Mouse (Mus musculus) heart, embryonic 11.5 days (tissue): ENCODE measurements around the gene Kank2. TPM values are rescaled to one million over a fixed set of nuclear protein-coding genes. Genes with fewer than 3 reads are reported as not detected.
A peak's percentile ranks its signal among the peaks of the same experiment; 100 is the strongest.

Source experiments
- ATAC-seq: fragments of 200-750 bp; cut with Nextera tagmentation; replicated peaks from 2 replicates; pipeline ENCODE4 v1.8.0; 2017; ENCODE audit warnings: moderate library complexity; ENCODE audit not compliant: insufficient number of reproducible peaks, low FRiP score, low TSS enrichment
- H3K27ac ChIP-seq: fragments of 300-500 bp; sonication (generic); 2 replicates; pipeline ENCODE4 v1.5.1; 2014; ENCODE audit warnings: mild to moderate bottlenecking, low read depth, low read length
- H3K27me3 ChIP-seq: fragments of 300-500 bp; sonication (generic); 2 replicates; pipeline ENCODE4 v1.6.1; 2014; ENCODE audit warnings: mild to moderate bottlenecking, low read length, mixed read lengths; ENCODE audit not compliant: control insufficient read depth, insufficient read depth
- H3K36me3 ChIP-seq: fragments of 300-500 bp; sonication (generic); 2 replicates; pipeline ENCODE4 v1.6.1; 2014; ENCODE audit warnings: mild to moderate bottlenecking, low read length, moderate library complexity, mixed read lengths; ENCODE audit not compliant: control insufficient read depth, insufficient read depth
- H3K4me1 ChIP-seq: fragments of 300-500 bp; sonication (generic); 2 replicates; pipeline ENCODE4 v1.6.1; 2014; ENCODE audit warnings: low read length; ENCODE audit not compliant: control insufficient read depth, insufficient read depth
- H3K4me2 ChIP-seq: fragments of 300-500 bp; sonication (generic); 2 replicates; pipeline ENCODE4 v1.6.1; 2014; ENCODE audit warnings: mild to moderate bottlenecking, moderate library complexity
- H3K4me3 ChIP-seq: fragments of 300-500 bp; sonication (generic); 2 replicates; pipeline ENCODE4 v1.5.1; 2014; ENCODE audit warnings: low read depth, low read length
- H3K9ac ChIP-seq: fragments of 300-500 bp; sonication (generic); 2 replicates; pipeline ENCODE4 v1.6.1; 2014; ENCODE audit warnings: mild to moderate bottlenecking, low read depth, low read length, moderate library complexity
- H3K9me3 ChIP-seq: fragments of 300-500 bp; sonication (generic); replicated peaks from 2 replicates; pipeline ENCODE4 v1.6.1; 2016; ENCODE audit warnings: low read length; ENCODE audit not compliant: control insufficient read depth
- WGBS: fragments of 180-500 bp; shearing (Covaris S2); extraction: QIAGEN DNeasy Blood & Tissue Kit; methylation state at CpG from one replicate; pipeline ENCODE4 v1.1.7; 2014; ENCODE audit not compliant: insufficient replicate concordance; 5-methylcytosine and 5-hydroxymethylcytosine counted together
- polyA plus RNA-seq: library from polyadenylated mRNA; unstranded; fragments of >200 nt; fragmentation: Nextera tagmentation; extraction: Ambion mirVana; gene quantifications from 2 replicates; pipeline ENCODE4 v1.2.1, GENCODE M21; 2014

Gene Kank2
- polyA plus RNA-seq, 1 experiment from 2014 or later: 8.9 TPM

DNA sequence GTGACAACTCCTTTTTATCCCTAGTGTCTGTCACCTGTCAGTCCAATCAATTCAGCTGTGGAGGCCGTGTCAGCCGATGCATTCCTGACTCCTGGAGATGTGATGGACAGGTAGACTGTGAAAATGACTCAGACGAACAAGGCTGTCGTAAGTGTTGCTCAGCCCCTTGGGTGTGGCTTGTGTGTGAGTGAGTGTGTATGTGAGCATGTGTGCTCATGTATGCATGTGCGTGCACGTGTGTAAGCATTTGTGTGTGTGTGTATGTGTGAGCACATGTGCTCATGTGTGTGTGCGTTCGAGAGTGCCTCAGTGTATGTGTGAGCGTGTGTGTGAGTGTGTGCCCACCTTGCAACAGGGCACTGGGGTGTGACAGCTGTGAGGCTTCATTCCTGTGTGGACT is 66.3 kb downstream of the Kank2 start:
- ATAC-seq: no peak
- H3K9ac ChIP-seq: no peak overlapping the region
- no peak overlapping the region for H3K4me3 ChIP-seq
- no peaks in the 10 kb centered on the region for H3K9me3 ChIP-seq
- no peaks in the 10 kb centered on the region for H3K27me3 ChIP-seq
- H3K27ac ChIP-seq: no peak overlapping the region
- peaks cover 16% of the 10 kb centered on the region for H3K4me1 ChIP-seq
- peaks cover 55% of the 10 kb centered on the region for H3K36me3 ChIP-seq
- H3K4me2 ChIP-seq: no peak overlapping the region
- 95% methylated on average over 9 of the region's 9 CpGs for WGBS

DNA sequence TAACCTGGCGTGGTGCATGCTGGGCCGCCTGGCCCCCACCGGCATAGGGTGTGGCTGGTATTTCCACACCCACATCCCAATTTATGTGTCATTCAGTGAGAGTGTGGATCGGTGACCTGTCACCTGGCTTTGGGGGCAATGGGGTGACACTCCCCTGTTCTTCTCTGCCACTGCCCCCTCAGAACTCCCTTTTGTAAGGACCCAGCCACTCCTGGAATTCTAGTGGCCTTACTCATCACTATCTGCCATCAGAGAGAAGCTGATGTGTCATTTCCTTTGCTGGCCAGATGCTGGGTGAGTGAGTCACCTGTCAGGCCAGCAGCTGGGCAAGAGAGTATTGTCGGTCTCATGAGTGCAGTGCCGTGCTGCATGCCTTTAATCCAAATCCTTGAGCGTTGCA is 69.3 kb downstream of the Kank2 start:
- Histone ChIP-seq H3K4me1 (peaks cover 35% of the 10 kb centered on the region), H3K4me2 (no peak overlapping the region), H3K27ac (no peak overlapping the region), H3K9me3 (no peaks in the 10 kb centered on the region), H3K27me3 (no peaks in the 10 kb centered on the region), H3K36me3 (peaks cover 30% of the 10 kb centered on the region), H3K4me3 (no peak overlapping the region), H3K9ac (no peak overlapping the region)
- no peak for ATAC-seq
- WGBS: 69% methylated on average over 7 of the region's 7 CpGs

DNA sequence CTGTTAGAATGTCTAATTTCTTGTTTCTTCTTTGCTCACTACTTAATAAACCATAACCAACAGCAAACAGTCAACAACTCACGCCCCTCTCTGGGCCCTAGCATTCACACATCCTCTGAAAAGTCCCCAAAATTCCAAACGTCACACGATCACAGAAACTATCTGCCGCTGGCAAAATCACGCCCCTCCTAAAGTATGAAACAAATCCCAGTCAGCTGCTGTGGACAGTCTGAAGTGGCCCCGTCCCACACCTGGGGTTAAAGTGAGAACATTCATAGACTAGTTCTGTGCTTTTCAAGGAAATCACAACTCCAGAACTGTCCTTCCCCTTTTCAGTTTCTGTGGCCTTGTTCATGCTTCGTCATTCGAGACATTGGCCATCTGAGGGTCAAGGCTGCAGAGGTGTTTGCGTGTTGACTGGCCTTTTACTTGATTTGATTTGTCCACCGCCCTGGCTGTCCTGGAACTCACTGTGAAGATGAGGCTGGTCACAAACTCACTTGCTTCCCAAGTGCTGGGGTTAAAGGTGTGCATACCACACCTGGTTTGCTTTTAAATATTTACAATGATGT is 70.2 kb downstream of the Kank2 start:
- Histone ChIP-seq H3K4me3 (no peak overlapping the region), H3K27ac (no peak overlapping the region), H3K36me3 (peaks cover 21% of the 10 kb centered on the region), H3K9me3 (no peaks in the 10 kb centered on the region), H3K4me2 (no peak overlapping the region), H3K27me3 (no peaks in the 10 kb centered on the region), H3K4me1 (peaks cover 35% of the 10 kb centered on the region), H3K9ac (no peak overlapping the region)
- 78% methylated on average over 10 of the region's 10 CpGs for WGBS
- ATAC-seq: no peak

DNA sequence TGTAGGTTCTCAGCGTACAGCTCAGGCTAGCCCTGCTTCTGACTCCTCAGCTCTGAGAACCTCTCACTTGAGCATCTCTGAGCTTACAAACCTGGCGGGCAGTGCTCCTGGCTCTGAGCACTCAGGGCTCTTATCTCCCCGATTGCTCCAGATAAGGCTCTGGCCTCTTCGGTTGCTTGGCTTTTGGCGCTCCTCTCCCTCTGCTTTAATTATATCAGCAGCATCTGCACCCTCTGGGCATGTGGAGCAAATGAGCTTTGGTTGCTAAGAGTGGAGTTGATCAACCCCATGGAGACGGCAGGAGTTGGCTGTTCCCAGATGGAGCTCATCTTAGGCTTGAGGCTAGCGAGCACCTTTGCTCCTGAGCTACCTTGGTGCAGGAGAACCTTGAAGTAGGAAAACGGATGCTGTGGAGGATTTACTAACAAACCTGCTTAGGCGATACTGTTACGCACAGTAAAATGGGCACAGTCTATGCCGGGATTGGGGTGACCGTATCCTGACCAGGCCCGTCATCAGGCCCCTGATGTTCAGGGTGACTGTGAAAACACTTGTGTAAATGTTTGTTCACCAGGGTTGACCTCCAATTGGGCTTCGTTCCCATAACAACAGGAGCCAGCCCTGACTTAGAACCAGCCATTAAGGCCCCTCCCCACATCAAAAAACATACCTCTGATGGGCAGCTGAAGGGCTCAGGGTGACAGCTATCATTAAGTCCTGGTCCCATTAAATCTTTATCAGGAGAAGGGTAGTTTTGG is 72.1 kb downstream of the Kank2 start:
- Histone ChIP-seq H3K9ac (peak overlapping the region; percentile 28), H3K4me3 (0 out of 2 replicates have a peak overlapping the region, but pooled peaks have one; percentile 14)

DNA sequence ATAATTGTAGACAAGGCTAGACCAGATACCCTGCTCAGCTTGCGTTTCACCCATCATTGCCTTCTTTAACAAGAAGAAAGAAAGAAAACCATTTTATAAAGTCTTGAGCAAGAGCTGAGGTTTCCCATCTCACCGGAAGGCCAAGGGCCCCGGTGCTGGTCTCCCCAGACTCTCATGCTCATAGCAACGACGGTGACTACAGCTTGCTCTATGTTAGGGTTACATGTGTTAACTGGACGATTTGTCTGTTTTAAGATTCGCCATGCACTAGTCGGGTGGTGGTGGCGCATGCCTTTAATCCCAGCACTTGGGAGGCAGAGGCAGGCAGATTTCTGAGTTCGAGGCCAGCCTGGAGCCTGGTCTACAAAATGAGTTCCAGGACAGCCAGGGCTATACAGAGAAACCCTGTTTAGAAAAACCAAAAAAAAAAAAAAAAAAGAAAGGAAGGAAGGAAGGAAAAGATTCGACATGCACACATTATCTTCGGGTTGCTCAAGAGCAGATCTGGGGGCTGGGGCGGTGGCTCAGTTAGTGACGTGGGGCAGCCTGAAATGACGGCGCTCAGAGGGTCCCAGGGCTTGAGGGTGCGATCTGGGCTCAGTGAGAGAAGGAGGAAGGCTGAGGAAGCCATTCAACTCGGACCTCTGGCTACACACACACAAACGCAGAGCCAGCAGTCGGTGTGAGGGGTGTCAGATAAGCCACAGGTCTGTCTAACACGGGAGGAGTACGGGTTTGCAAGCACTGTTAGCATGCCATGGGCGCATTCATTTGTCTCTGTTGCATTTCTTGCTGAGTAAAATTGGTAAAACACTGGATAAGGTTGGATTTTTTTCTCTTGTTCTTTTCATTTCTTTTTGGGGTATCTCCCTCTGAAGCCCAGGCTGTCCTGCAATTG is 73.1 kb downstream of the Kank2 start:
- peak overlapping the region; percentile 78 for H3K4me2 ChIP-seq
- H3K9ac ChIP-seq: peak overlapping the region; percentile 85
- peak overlapping the region; percentile 97; the same call in 1 of the 2 replicates for H3K27ac ChIP-seq
- no peaks in the 10 kb centered on the region for H3K27me3 ChIP-seq
- peaks cover 40% of the 10 kb centered on the region for H3K4me1 ChIP-seq
- 56% methylated on average over 23 of the region's 23 CpGs for WGBS
- no peak for ATAC-seq
- H3K9me3 ChIP-seq: no peaks in the 10 kb centered on the region
- peak overlapping the region; percentile 84 for H3K4me3 ChIP-seq
- peaks cover 4% of the 10 kb centered on the region; the same call in 1 of the 2 replicates for H3K36me3 ChIP-seq

More for the DNA sequence above, 72.1 kb downstream of the Kank2 start:
- no peak for ATAC-seq
- H3K4me2 ChIP-seq: peak overlapping the region; percentile 78
- no peaks in the 10 kb centered on the region for H3K27me3 ChIP-seq
- H3K9me3 ChIP-seq: no peaks in the 10 kb centered on the region
- peaks cover 8% of the 10 kb centered on the region; the same call in 1 of the 2 replicates for H3K36me3 ChIP-seq
- H3K4me1 ChIP-seq: peaks cover 35% of the 10 kb centered on the region
- H3K27ac ChIP-seq: no peak overlapping the region
- 63% methylated on average over 14 of the region's 14 CpGs for WGBS

DNA sequence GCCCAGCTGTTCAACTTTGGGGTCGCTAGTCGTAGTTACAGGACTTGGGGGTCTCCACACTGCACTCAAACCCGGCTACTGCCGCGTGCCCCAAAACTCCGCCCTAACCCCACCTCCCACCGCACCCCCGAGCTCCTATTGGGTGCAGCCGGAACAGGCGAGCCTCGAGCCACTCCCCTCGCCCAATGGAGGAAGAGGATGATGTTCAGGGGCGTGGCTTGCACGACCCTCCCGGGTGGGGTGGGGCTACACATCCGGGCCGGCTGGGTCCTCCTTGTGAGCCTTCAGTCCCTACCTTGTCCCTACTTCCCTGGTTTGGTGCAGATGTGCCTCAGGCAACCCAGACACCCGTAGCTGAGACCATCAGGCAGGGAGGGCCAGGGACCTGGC is 74.4 kb downstream of the Kank2 start:
- H3K27ac ChIP-seq: peak overlapping the region; percentile 97
- 0% methylated on average over 18 of the region's 18 CpGs for WGBS
- H3K9me3 ChIP-seq: no peaks in the 10 kb centered on the region
- H3K9ac ChIP-seq: peak overlapping the region; percentile 85
- peaks cover 33% of the 10 kb centered on the region for H3K4me1 ChIP-seq
- H3K27me3 ChIP-seq: no peaks in the 10 kb centered on the region
- H3K4me2 ChIP-seq: peak overlapping the region; percentile 78
- ATAC-seq: peak; percentile 91
- peak overlapping the region; percentile 84 for H3K4me3 ChIP-seq
- H3K36me3 ChIP-seq: 0 out of 2 replicates have a peak, but pooled peaks cover 2% of the 10 kb centered on the region

DNA sequence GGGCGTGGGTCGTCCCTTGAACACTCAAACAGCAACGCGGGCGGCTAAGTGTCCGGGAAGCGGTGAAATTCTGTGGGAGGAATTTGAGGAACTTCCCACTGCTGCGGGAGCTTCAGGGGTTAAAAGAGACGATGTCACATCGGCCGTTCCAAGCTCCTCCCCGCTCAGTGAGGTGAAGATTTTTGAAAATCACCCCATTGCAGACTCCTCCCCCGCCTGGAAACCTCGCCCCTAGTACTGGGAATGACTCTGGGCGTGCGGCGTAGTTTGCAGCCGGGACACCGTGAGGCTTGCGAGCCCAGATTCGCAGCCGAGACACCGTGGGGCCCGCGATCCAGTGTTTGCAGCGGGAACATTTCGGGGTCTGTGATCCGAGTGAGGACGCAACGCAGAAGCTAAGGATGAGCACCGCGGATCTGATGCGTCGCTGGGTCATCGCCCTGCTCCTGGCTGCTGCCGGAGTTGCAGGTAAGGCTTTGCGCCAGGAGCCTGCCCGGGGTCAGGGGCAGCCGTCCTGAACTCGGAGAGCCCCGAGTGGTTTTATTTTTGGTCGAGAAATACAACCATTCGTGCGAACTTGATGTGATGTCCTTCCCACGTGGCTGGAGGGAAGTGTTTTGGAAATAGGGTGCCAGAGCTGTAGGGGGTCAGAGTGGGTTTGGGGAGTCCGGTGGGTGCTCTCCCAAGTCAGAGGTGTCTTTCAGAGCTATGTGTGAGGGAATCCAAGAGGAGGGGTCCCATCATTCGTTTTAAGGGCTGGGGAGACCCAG is 75.0 kb downstream of the Kank2 start, which contains the start of gene Ldlr:
Gene Ldlr, plus strand, starts transcription at position 107 of the 770 bp plus-strand sequence.
- 0 out of 2 replicates have a peak, but pooled peaks cover 2% of the 10 kb centered on the region for H3K36me3 ChIP-seq
- peak within 1 kb of the TSS; percentile 78 for H3K4me2 ChIP-seq
- H3K9ac ChIP-seq: peak within 1 kb of the TSS; percentile 85
- peak within 1 kb of the TSS; percentile 84 for H3K4me3 ChIP-seq
- whole genome bisulfite sequencing: under 1% methylated on average over 47 of the region's 47 CpGs
- no peaks in the 10 kb centered on the region for H3K27me3 ChIP-seq
- no peaks in the 10 kb centered on the region for H3K9me3 ChIP-seq
- ATAC-seq: peak; percentile 87
- peak within 1 kb of the TSS; percentile 97 for H3K27ac ChIP-seq
- H3K4me1 ChIP-seq: peaks cover 28% of the 10 kb centered on the region

DNA sequence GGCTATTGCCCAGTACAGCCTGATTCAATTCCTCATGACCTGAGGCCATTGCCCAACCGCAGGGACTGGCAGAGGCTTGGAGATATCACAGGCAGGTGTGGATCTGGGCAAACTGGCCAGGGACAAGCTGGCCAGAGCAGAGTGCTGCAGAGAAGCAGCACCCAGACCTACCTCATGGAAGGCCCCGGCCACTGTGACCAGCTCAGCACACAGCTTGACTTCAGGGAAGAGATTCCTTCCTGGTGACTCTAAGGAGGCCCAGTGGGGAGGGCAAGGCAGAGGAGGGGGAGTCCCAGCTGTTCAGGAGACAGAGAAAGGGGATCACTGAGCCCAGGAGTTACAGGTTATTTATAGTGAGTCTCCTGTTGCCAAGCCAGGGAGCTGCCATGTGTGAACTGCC is 77.5 kb downstream of the Kank2 start:
- Histone ChIP-seq H3K9ac (no peak overlapping the region), H3K27ac (no peak overlapping the region), H3K36me3 (no peaks in the 10 kb centered on the region), H3K27me3 (no peaks in the 10 kb centered on the region), H3K4me2 (no peak overlapping the region), H3K4me3 (no peak overlapping the region), H3K9me3 (no peaks in the 10 kb centered on the region), H3K4me1 (peaks cover 19% of the 10 kb centered on the region)
- no peak for ATAC-seq
- 71% methylated on average over 2 of the region's 2 CpGs for WGBS
